Mouse (Mus musculus) intestine, embryonic 14.5 days (tissue): ENCODE data around the gene Nudt4. TPM values are rescaled to one million over a fixed set of nuclear protein-coding genes. Genes with fewer than 3 reads are reported as not detected.
"Not testable (repeated sequence)": the region's sequence is repeated elsewhere in the genome, so short reads cannot be mapped to it uniquely, and the experiment has no call there.

ENCODE experiments used
- ATAC-seq: fragments of 200-750 bp; cut with Nextera tagmentation; replicated peaks from 2 replicates; pipeline ENCODE4 v1.8.0; 2017; ENCODE audit warnings: low read depth, moderate number of reproducible peaks, moderate TSS enrichment, moderate library complexity; ENCODE audit not compliant: low FRiP score, low TSS enrichment
- DNase-seq: peaks from one replicate; pipeline ENCODE4 v3.0.0-alpha.2; 2018; ENCODE audit warnings: low spot score
- H3K27ac ChIP-seq: fragments of 300-500 bp; sonication (generic); 2 replicates; pipeline ENCODE4 v1.5.1; 2014; ENCODE audit warnings: low read depth, mild to moderate bottlenecking, control low read depth
- H3K27me3 ChIP-seq: fragments of 300-500 bp; sonication (generic); replicated peaks from 2 replicates; pipeline ENCODE4 v1.6.1; 2014; ENCODE audit warnings: low read length, control low read depth; ENCODE audit not compliant: control insufficient read depth, insufficient read depth
- H3K36me3 ChIP-seq: fragments of 300-500 bp; sonication (generic); 2 replicates; pipeline ENCODE4 v1.6.1; 2014; ENCODE audit warnings: low read length, control low read depth; ENCODE audit not compliant: control insufficient read depth, insufficient read depth
- H3K4me1 ChIP-seq: fragments of 300-500 bp; sonication (generic); replicated peaks from 2 replicates; pipeline ENCODE4 v1.6.1; 2014; ENCODE audit warnings: low read length, control low read depth, mixed read lengths; ENCODE audit not compliant: control insufficient read depth, insufficient read depth
- H3K4me2 ChIP-seq: fragments of 300-500 bp; sonication (generic); 2 replicates; pipeline ENCODE4 v1.6.1; 2014; ENCODE audit warnings: low read length
- H3K4me3 ChIP-seq: fragments of 300-500 bp; sonication (generic); 2 replicates; pipeline ENCODE4 v1.5.1; 2014; ENCODE audit warnings: low read depth, low read length, control low read depth, mixed read lengths
- H3K9ac ChIP-seq: fragments of 300-500 bp; sonication (generic); 2 replicates; pipeline ENCODE4 v1.6.1; 2014; ENCODE audit warnings: mild to moderate bottlenecking, low read length
- H3K9me3 ChIP-seq: fragments of 300-500 bp; sonication (generic); 2 replicates; pipeline ENCODE4 v1.6.1; 2016; ENCODE audit warnings: low read length, control low read depth; ENCODE audit not compliant: control insufficient read depth
- WGBS: fragments of 180-500 bp; shearing (Covaris S2); extraction: QIAGEN DNeasy Blood & Tissue Kit; methylation state at CpG from one replicate; pipeline ENCODE4 v1.1.7; 2014; 5-methylcytosine and 5-hydroxymethylcytosine counted together
- polyA plus RNA-seq: library from polyadenylated mRNA; unstranded; fragments of >200 nt; fragmentation: Nextera tagmentation; extraction: Ambion mirVana; gene quantifications from 2 replicates; pipeline ENCODE4 v1.2.1, GENCODE M21; 2014

Gene Nudt4
- polyA plus RNA-seq, 1 experiment from 2014 or later, result 71.3 TPM

DNA sequence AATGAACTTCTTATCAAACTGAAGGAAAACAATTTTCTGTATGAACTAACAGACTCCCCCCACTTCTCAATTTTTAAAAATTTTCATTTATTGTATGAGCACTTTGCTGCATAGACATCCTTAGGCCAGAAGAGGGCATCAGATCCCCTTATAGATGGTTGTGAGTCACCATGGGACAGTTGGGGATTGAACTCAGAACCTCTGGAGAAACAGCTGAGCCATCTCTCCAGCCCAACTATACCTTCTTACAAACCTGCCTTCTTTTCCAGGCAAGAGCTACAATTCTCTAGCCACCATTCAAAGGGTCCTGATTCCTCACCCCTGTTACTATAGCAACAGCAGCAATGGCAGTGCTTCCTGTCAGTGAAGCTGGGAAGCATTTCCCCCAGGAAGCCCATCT lies 12.2 kb downstream of the Nudt4 start:
- Histone ChIP-seq H3K27ac (no peak overlapping the region), H3K9ac (no peak overlapping the region), H3K36me3 (peaks cover 43% of the 10 kb centered on the region), H3K4me2 (no peak overlapping the region), H3K4me3 (no peak overlapping the region), H3K27me3 (no peaks in the 10 kb centered on the region), H3K4me1 (no peaks in the 10 kb centered on the region), H3K9me3 (no peaks in the 10 kb centered on the region)
- DNase-seq (no peak), ATAC-seq (no peak)

GRCm38 (mm10) chr10:95550506-95550905 lies 13.4 kb downstream of the Nudt4 start:
- no peaks in the 10 kb centered on the region for H3K4me1 ChIP-seq
- DNase-seq (no peak), ATAC-seq (no peak)
- H3K9me3 ChIP-seq, result no peaks in the 10 kb centered on the region
- H3K4me2 ChIP-seq, result no peak overlapping the region
- H3K27me3 ChIP-seq, result no peaks in the 10 kb centered on the region
- H3K9ac ChIP-seq, result no peak overlapping the region
- H3K36me3 ChIP-seq, result peaks cover 56% of the 10 kb centered on the region
- H3K4me3 ChIP-seq, result no peak overlapping the region
- H3K27ac ChIP-seq, result no peak overlapping the region
- WGBS, result 78% methylated on average over 1 of the region's 1 CpGs

DNA sequence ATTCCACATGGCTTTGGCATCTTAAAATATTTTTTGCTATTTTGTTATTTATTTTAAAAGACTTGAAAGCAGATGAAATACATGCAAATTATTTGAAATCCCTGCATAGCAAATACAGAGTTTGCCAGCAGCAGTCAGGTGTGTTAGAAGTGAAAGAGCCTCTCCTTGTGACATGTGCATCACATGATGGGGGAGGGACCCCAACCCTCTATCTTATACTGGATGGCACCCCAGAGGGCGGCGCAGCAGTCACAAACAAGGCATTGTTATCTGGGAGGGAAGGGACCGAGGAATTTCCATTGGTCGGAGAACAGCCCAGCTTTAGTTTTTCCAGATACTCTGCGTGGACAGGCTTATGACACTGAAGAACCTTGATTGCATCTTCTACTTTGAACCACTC lies 14.9 kb downstream of the Nudt4 start:
- not testable (repeated sequence) for H3K9me3 ChIP-seq, H3K4me1 ChIP-seq, DNase-seq, H3K27ac ChIP-seq, ATAC-seq, H3K9ac ChIP-seq, H3K27me3 ChIP-seq, H3K4me3 ChIP-seq, H3K4me2 ChIP-seq
- peaks cover 70% of the 10 kb centered on the region for H3K36me3 ChIP-seq
- 67% methylated on average over 5 of the region's 5 CpGs for WGBS

DNA sequence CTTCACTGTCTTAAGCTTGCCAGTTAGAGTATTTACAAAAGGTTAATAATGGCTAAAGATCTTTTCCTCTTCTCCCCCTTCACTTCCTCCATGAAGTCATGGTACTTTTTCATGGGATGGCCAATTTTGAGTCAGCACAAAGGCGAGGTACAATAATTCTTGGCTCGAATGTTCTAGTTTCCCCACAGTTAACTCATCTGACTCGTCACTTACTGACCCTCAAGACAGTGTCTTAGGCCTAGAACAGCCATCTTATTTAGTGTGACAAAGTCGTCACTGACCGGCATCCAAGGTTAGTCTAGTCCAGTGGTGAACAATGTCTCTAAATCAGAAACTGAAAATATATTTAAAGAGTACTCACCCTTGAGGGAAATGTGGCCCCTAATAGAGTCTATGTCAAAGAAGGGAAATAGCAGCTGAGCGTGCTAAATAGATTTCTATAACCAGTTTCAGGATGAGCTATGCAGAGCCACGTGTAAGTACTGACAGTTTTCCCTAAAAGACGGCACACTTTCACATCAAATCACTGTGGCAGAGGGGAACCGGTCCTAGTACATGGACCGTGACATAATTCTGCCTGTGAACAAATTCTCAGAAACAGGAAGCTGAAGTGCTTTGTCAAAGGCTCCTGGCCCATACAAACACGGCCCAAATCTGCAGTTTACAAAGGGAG lies 15.7 kb downstream of the Nudt4 start:
- Histone ChIP-seq H3K9ac (no peak overlapping the region), H3K4me3 (no peak overlapping the region), H3K27ac (no peak overlapping the region), H3K4me2 (no peak overlapping the region), H3K36me3 (peaks cover 75% of the 10 kb centered on the region), H3K27me3 (no peaks in the 10 kb centered on the region), H3K9me3 (no peaks in the 10 kb centered on the region), H3K4me1 (no peaks in the 10 kb centered on the region)
- WGBS, result 85% methylated on average over 11 of the region's 11 CpGs
- no peak for DNase-seq
- ATAC-seq, result no peak

GRCm38 (mm10) chr10:95546178-95546577 lies 17.8 kb downstream of the Nudt4 start:
- no peak overlapping the region for H3K4me3 ChIP-seq
- 96% methylated on average over 2 of the region's 2 CpGs for WGBS
- H3K9me3 ChIP-seq, result no peaks in the 10 kb centered on the region
- DNase-seq (no peak), ATAC-seq (no peak)
- no peak overlapping the region for H3K9ac ChIP-seq
- H3K27ac ChIP-seq, result no peak overlapping the region
- no peaks in the 10 kb centered on the region for H3K4me1 ChIP-seq
- H3K4me2 ChIP-seq, result no peak overlapping the region
- H3K27me3 ChIP-seq, result no peaks in the 10 kb centered on the region
- peaks cover 79% of the 10 kb centered on the region for H3K36me3 ChIP-seq

DNA sequence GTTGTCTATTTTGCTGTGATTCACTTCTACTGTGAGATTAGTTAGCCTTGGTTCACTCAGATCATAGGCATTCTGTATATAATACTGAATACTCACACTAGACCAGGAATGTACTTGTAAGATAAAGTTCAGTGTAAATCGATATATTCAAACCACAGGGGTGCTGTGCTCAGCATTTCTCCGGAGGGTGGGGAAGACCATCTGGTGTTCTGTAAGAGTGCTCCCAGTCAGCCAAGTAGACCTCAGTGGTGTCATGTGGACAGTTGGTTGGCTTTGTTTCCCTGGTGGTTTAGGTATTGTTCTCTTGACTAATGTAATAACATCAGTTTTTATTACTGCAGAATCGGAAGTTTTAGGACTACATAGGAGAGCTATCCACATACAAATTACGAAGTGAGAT lies 18.9 kb downstream of the Nudt4 start:
- Histone ChIP-seq H3K27ac (no peak overlapping the region), H3K4me1 (no peaks in the 10 kb centered on the region), H3K27me3 (no peaks in the 10 kb centered on the region), H3K4me3 (no peak overlapping the region), H3K9ac (no peak overlapping the region), H3K36me3 (peaks cover 68% of the 10 kb centered on the region), H3K9me3 (no peaks in the 10 kb centered on the region), H3K4me2 (no peak overlapping the region)
- ATAC-seq (no peak), DNase-seq (no peak)
- WGBS, result 69% methylated on average over 4 of the region's 4 CpGs

GRCm38 (mm10) chr10:95544651-95545050 lies 19.3 kb downstream of the Nudt4 start:
- Histone ChIP-seq H3K9me3 (no peaks in the 10 kb centered on the region), H3K9ac (no peak overlapping the region), H3K4me3 (no peak overlapping the region), H3K4me1 (no peaks in the 10 kb centered on the region), H3K27me3 (no peaks in the 10 kb centered on the region), H3K27ac (no peak overlapping the region), H3K36me3 (peaks cover 64% of the 10 kb centered on the region), H3K4me2 (no peak overlapping the region)
- no peak for DNase-seq
- ATAC-seq, result no peak
- 75% methylated on average over 2 of the region's 2 CpGs for WGBS

DNA sequence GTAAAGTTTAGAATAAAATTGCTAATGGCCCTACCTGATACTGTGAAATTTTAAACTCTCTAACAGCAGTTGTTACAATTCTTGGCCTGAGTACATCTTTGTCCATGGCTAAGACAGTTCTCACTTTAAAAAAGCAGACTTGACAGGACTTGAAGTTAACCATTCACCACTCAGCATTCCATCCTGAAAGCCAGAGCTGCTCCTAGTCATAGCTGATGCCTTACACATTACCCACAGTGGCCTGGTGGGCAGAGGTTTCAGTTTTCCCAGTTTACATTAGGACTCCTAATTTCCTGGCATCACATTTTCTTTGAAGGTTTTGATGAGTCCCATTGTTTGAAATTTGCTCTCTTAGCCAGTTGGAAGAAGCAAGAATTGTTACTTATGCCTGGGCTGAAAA lies 19.9 kb downstream of the Nudt4 start:
- Histone ChIP-seq H3K27ac (no peak overlapping the region), H3K36me3 (peaks cover 58% of the 10 kb centered on the region), H3K27me3 (no peaks in the 10 kb centered on the region), H3K4me1 (no peaks in the 10 kb centered on the region), H3K4me2 (no peak overlapping the region), H3K9ac (no peak overlapping the region), H3K4me3 (no peak overlapping the region), H3K9me3 (no peaks in the 10 kb centered on the region)
- ATAC-seq, result no peak
- DNase-seq, result no peak

DNA sequence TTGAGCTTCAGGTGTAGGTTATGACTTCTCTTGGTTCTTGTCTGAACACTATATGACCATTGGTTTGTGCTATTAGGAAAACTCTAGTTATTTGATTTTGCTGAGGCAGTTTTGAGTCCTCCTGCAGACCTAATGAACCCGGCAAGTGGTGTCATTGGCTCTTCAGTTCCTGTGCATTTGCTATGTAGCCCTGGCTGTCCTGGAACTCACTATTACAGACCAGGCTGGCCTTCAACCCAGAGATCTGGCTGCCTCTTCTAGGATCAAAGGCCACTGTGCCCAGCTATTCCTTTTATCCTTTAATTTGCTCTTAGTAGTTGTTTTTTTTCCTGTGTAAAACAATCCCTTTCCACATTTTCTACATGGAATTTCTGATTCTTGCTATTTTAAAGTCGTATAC lies 20.6 kb downstream of the Nudt4 start:
- no peak overlapping the region for H3K27ac ChIP-seq
- no peak overlapping the region for H3K9ac ChIP-seq
- H3K4me1 ChIP-seq, result no peaks in the 10 kb centered on the region
- ATAC-seq, result no peak
- WGBS, result 79% methylated on average over 2 of the region's 2 CpGs
- no peaks in the 10 kb centered on the region for H3K9me3 ChIP-seq
- no peak for DNase-seq
- H3K27me3 ChIP-seq, result no peaks in the 10 kb centered on the region
- no peak overlapping the region for H3K4me3 ChIP-seq
- H3K36me3 ChIP-seq, result peaks cover 52% of the 10 kb centered on the region
- no peak overlapping the region for H3K4me2 ChIP-seq
